Mouse (Mus musculus): ENCODE results near the gene Olfr970. TPM values are rescaled to one million over a fixed set of nuclear protein-coding genes. Genes with fewer than 3 reads are reported as not detected.
"Not testable (repeated sequence)": the region's sequence is repeated elsewhere in the genome, so short reads cannot be mapped to it uniquely, and the experiment has no call there.

Gene Olfr970
- not detected in 2 replicates for polyA plus RNA-seq (2016; fragmentation: Nextera tagmentation; extraction: Ambion mirVana)

- ATAC-seq (ENCODE audit: low FRiP score, low read depth), result no peak
- 77% methylated on average over 4 of the region's 4 CpGs for WGBS
- Histone ChIP-seq H3K36me3 (no peaks in the 10 kb centered on the region), H3K4me2 (replicated peaks) (no peak within 1 kb of the TSS), H3K9me3 (no peaks in the 10 kb centered on the region), H3K4me1 (no peaks in the 10 kb centered on the region), H3K4me3 (no peak within 1 kb of the TSS), H3K27ac (replicated peaks) (no peak within 1 kb of the TSS), H3K9ac (replicated peaks) (no peak within 1 kb of the TSS), H3K27me3 (no peaks in the 10 kb centered on the region)
Measured at GRCm38 (mm10) chr9:39808560-39808959, at the start of gene Olfr970. Gene Olfr970 (plus strand): TSS chr9:39808860.

- no peaks in the 10 kb centered on the region for H3K27me3 ChIP-seq
- no peaks in the 10 kb centered on the region for H3K36me3 ChIP-seq
- no peak for ATAC-seq (ENCODE audit: low FRiP score, low read depth)
- H3K4me3 ChIP-seq, result no peak within 1 kb of the TSS
- no peak within 1 kb of the TSS for H3K4me2 ChIP-seq (replicated peaks)
- no peaks in the 10 kb centered on the region for H3K9me3 ChIP-seq
- no peaks in the 10 kb centered on the region for H3K4me1 ChIP-seq
- WGBS, result 80% methylated on average over 1 of the region's 1 CpGs
- H3K27ac ChIP-seq (replicated peaks), result no peak within 1 kb of the TSS
- no peak within 1 kb of the TSS for H3K9ac ChIP-seq (replicated peaks)
Measured at GRCm38 (mm10) chr9:39783153-39783552, 25.5 kb upstream of the Olfr970 start, which contains the start of gene Olfr968. Gene Olfr968 (minus strand): TSS chr9:39783253.

GRCm38 (mm10) chr9:39790558-39790957 is 18.1 kb upstream of the Olfr970 start, which contains the start of gene Olfr969:
Gene Olfr969 (plus strand): TSS chr9:39790945.
- Histone ChIP-seq H3K27me3 (no peaks in the 10 kb centered on the region), H3K4me3 (no peak within 1 kb of the TSS), H3K4me1 (no peaks in the 10 kb centered on the region), H3K36me3 (no peaks in the 10 kb centered on the region), H3K27ac (replicated peaks) (no peak within 1 kb of the TSS), H3K9ac (replicated peaks) (no peak within 1 kb of the TSS), H3K9me3 (no peaks in the 10 kb centered on the region), H3K4me2 (replicated peaks) (no peak within 1 kb of the TSS)
- ATAC-seq (ENCODE audit: low FRiP score, low read depth), result no peak
- 78% methylated on average over 2 of the region's 2 CpGs for WGBS

GRCm38 (mm10) chr9:39836576-39836975 is 27.9 kb downstream of the Olfr970 start, which contains the start of gene Olfr971:
Gene Olfr971 (plus strand): TSS chr9:39836876.
- not testable (repeated sequence) for H3K4me3 ChIP-seq; H3K4me1 ChIP-seq; H3K36me3 ChIP-seq; H3K4me2 ChIP-seq (replicated peaks); H3K9ac ChIP-seq (replicated peaks); H3K27me3 ChIP-seq; ATAC-seq (ENCODE audit: low FRiP score, low read depth); H3K27ac ChIP-seq (replicated peaks); H3K9me3 ChIP-seq
- WGBS, result 94% methylated on average over 2 of the region's 2 CpGs

- Histone ChIP-seq H3K4me1 (no peaks in the 10 kb centered on the region), H3K27me3 (no peaks in the 10 kb centered on the region), H3K9me3 (no peaks in the 10 kb centered on the region), H3K36me3 (no peaks in the 10 kb centered on the region), H3K27ac (replicated peaks) (no peak within 1 kb of the TSS), H3K4me3 (no peak within 1 kb of the TSS), H3K9ac (replicated peaks) (no peak within 1 kb of the TSS), H3K4me2 (replicated peaks) (no peak within 1 kb of the TSS)
- 68% methylated on average over 2 of the region's 2 CpGs for WGBS
- no peak for ATAC-seq (ENCODE audit: low FRiP score, low read depth)
Measured at GRCm38 (mm10) chr9:39866122-39866521, 57.5 kb downstream of the Olfr970 start, which contains the start of gene Olfr972. Gene Olfr972 (plus strand): TSS chr9:39866422.

Other genes starting within 250 kb of the Olfr970 start
- not detected in 2 replicates for gene Olfr959, start 233.3 kb upstream of the Olfr970 start, polyA plus RNA-seq (2016; fragmentation: Nextera tagmentation; extraction: Ambion mirVana)
- gene AW551984, start 204.5 kb upstream of the Olfr970 start, polyA plus RNA-seq (2016; fragmentation: Nextera tagmentation; extraction: Ambion mirVana), result 23.2 and 23.6 TPM in 2 replicates
- gene Olfr148, start 198.2 kb upstream of the Olfr970 start, polyA plus RNA-seq (2016; fragmentation: Nextera tagmentation; extraction: Ambion mirVana), result not detected in 2 replicates
- not detected in 2 replicates for gene Olfr960, start 187.5 kb upstream of the Olfr970 start, polyA plus RNA-seq (2016; fragmentation: Nextera tagmentation; extraction: Ambion mirVana)
- gene Olfr961, start 163.8 kb upstream of the Olfr970 start, polyA plus RNA-seq (2016; fragmentation: Nextera tagmentation; extraction: Ambion mirVana), result not detected in 2 replicates
- gene Olfr963, start 141.7 kb upstream of the Olfr970 start, polyA plus RNA-seq (2016; fragmentation: Nextera tagmentation; extraction: Ambion mirVana), result not detected in 2 replicates
- gene Olfr149, start 101.7 kb upstream of the Olfr970 start, polyA plus RNA-seq (2016; fragmentation: Nextera tagmentation; extraction: Ambion mirVana), result 0.11 TPM in 1 of 2 replicates, not detected in the other
- gene Olfr965, start 97.5 kb upstream of the Olfr970 start, polyA plus RNA-seq (2016; fragmentation: Nextera tagmentation; extraction: Ambion mirVana), result not detected in 2 replicates
- gene Olfr150, start 77.9 kb upstream of the Olfr970 start, polyA plus RNA-seq (2016; fragmentation: Nextera tagmentation; extraction: Ambion mirVana), result not detected in 2 replicates
- not detected in 2 replicates for gene Olfr967, start 62.6 kb upstream of the Olfr970 start, polyA plus RNA-seq (2016; fragmentation: Nextera tagmentation; extraction: Ambion mirVana)
- not detected in 2 replicates for gene Olfr968, start 25.6 kb upstream of the Olfr970 start, polyA plus RNA-seq (2016; fragmentation: Nextera tagmentation; extraction: Ambion mirVana)
- not detected in 2 replicates for gene Olfr969, start 17.9 kb upstream of the Olfr970 start, polyA plus RNA-seq (2016; fragmentation: Nextera tagmentation; extraction: Ambion mirVana)
- gene Olfr971, start 28.0 kb downstream of the Olfr970 start, polyA plus RNA-seq (2016; fragmentation: Nextera tagmentation; extraction: Ambion mirVana), result not detected in 2 replicates
- not detected in 2 replicates for gene Olfr972, start 57.6 kb downstream of the Olfr970 start, polyA plus RNA-seq (2016; fragmentation: Nextera tagmentation; extraction: Ambion mirVana)
- not detected in 2 replicates for gene Olfr229, start 98.5 kb downstream of the Olfr970 start, polyA plus RNA-seq (2016; fragmentation: Nextera tagmentation; extraction: Ambion mirVana)
- not detected in 2 replicates for gene Olfr974, start 128.6 kb downstream of the Olfr970 start, polyA plus RNA-seq (2016; fragmentation: Nextera tagmentation; extraction: Ambion mirVana)
- gene Olfr975, start 143.2 kb downstream of the Olfr970 start, polyA plus RNA-seq (2016; fragmentation: Nextera tagmentation; extraction: Ambion mirVana), result not detected in 2 replicates
- gene Olfr976, start 152.3 kb downstream of the Olfr970 start, polyA plus RNA-seq (2016; fragmentation: Nextera tagmentation; extraction: Ambion mirVana), result not detected in 2 replicates
- not detected in 2 replicates for gene Olfr978, start 183.3 kb downstream of the Olfr970 start, polyA plus RNA-seq (2016; fragmentation: Nextera tagmentation; extraction: Ambion mirVana)
- not detected in 2 replicates for gene Olfr979, start 194.6 kb downstream of the Olfr970 start, polyA plus RNA-seq (2016; fragmentation: Nextera tagmentation; extraction: Ambion mirVana)
- not detected in 2 replicates for gene Olfr980, start 200.7 kb downstream of the Olfr970 start, polyA plus RNA-seq (2016; fragmentation: Nextera tagmentation; extraction: Ambion mirVana)
- not detected in 2 replicates for gene Olfr981, start 212.6 kb downstream of the Olfr970 start, polyA plus RNA-seq (2016; fragmentation: Nextera tagmentation; extraction: Ambion mirVana)